Mouse (Mus musculus): ENCODE results near the gene Kcnj12. TPM values are rescaled to one million over a fixed set of nuclear protein-coding genes. Genes with fewer than 3 reads are reported as not detected.

Kcnj12 gene
- polyA plus RNA-seq (2012; rRNA removed), result 0.06 TPM in 2 replicates

- 3% methylated on average over 78 of the region's 81 CpGs for WGBS
- Histone ChIP-seq H3K4me3 (ENCODE audit: extremely low read depth, insufficient read depth, insufficient read length) (no peak within 1 kb of the TSS), H3K27ac (ENCODE audit: insufficient read depth, low read length) (no peak within 1 kb of the TSS), H3K27me3 (ENCODE audit: control insufficient read depth, insufficient read depth, low read length) (peaks cover 8% of the 10 kb centered on the region; the same call in 1 of the 2 replicates), H3K4me1 (ENCODE audit: control insufficient read depth, insufficient read depth, insufficient read length) (no peaks in the 10 kb centered on the region), H3K36me3 (ENCODE audit: control insufficient read depth, insufficient read depth, low read length) (no peaks in the 10 kb centered on the region)
- DNase-seq (ENCODE audit: low read depth in 1 of 2, low spot score in 2 of 2), result no peak
- TF ChIP-seq POLR2A (IDR thresholded peaks at IDR 0.05; ENCODE audit: low read depth, low read length) (no peak), CTCF (IDR thresholded peaks at IDR 0.05; ENCODE audit: extremely low read depth, insufficient read depth, insufficient read length, insufficient replicate concordance) (no peak)
Observed at GRCm38 (mm10) chr11:61022550-61023391, at the start of gene Kcnj12. TSS of gene Kcnj12 (plus strand) at chr11:61022564.

- Histone ChIP-seq H3K4me1 (ENCODE audit: control insufficient read depth, insufficient read depth, insufficient read length) (no peaks in the 10 kb centered on the region), H3K27me3 (ENCODE audit: control insufficient read depth, insufficient read depth, low read length) (no peaks in the 10 kb centered on the region), H3K36me3 (ENCODE audit: control insufficient read depth, insufficient read depth, low read length) (no peaks in the 10 kb centered on the region), H3K4me3 (ENCODE audit: extremely low read depth, insufficient read depth, insufficient read length) (no peak overlapping the region), H3K27ac (ENCODE audit: insufficient read depth, low read length) (no peak overlapping the region)
- TF ChIP-seq POLR2A (IDR thresholded peaks at IDR 0.05; ENCODE audit: low read depth, low read length) (no peak), CTCF (IDR thresholded peaks at IDR 0.05; ENCODE audit: extremely low read depth, insufficient read depth, insufficient read length, insufficient replicate concordance) (no peak)
- DNase-seq (ENCODE audit: low read depth in 1 of 2, low spot score in 2 of 2), result no peak
- WGBS, result 68% methylated on average over 11 of the region's 11 CpGs
Observed at GRCm38 (mm10) chr11:60975097-60975496, 47.3 kb upstream of the Kcnj12 start.

- no peaks in the 10 kb centered on the region for H3K4me1 ChIP-seq (ENCODE audit: control insufficient read depth, insufficient read depth, insufficient read length)
- WGBS, result 93% methylated on average over 2 of the region's 2 CpGs
- no peak for TF ChIP-seq CTCF (IDR thresholded peaks at IDR 0.05; ENCODE audit: extremely low read depth, insufficient read depth, insufficient read length, insufficient replicate concordance)
- no peak for TF ChIP-seq POLR2A (IDR thresholded peaks at IDR 0.05; ENCODE audit: low read depth, low read length)
- no peak overlapping the region for H3K27ac ChIP-seq (ENCODE audit: insufficient read depth, low read length)
- no peaks in the 10 kb centered on the region for H3K27me3 ChIP-seq (ENCODE audit: control insufficient read depth, insufficient read depth, low read length)
- no peaks in the 10 kb centered on the region for H3K36me3 ChIP-seq (ENCODE audit: control insufficient read depth, insufficient read depth, low read length)
- DNase-seq (ENCODE audit: low read depth in 1 of 2, low spot score in 2 of 2), result no peak
- H3K4me3 ChIP-seq (ENCODE audit: extremely low read depth, insufficient read depth, insufficient read length), result no peak overlapping the region
Observed at GRCm38 (mm10) chr11:60976234-60976633, 46.1 kb upstream of the Kcnj12 start.

DNA sequence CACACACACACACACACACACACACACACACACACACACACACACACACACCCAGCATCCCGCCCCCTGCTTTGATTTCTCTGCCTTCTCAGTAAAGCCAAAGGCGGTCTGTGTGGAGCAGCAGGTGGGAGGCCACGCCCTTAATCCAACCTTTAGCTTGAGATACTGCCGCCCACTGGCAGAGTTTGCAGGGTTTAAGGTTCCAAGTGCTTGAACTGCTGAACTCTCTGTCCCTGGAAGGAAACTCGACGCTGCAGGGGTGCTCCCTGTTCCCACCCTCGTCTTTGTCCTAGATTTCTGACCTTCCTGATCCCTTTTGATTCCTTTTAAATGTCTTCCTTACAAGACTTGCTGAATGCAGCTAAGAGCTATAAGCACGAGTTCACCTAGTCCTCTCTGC lies 45.6 kb upstream of the Kcnj12 start:
- Histone ChIP-seq H3K27ac (ENCODE audit: insufficient read depth, low read length) (no peak overlapping the region), H3K36me3 (ENCODE audit: control insufficient read depth, insufficient read depth, low read length) (no peaks in the 10 kb centered on the region), H3K4me1 (ENCODE audit: control insufficient read depth, insufficient read depth, insufficient read length) (no peaks in the 10 kb centered on the region), H3K27me3 (ENCODE audit: control insufficient read depth, insufficient read depth, low read length) (no peaks in the 10 kb centered on the region), H3K4me3 (ENCODE audit: extremely low read depth, insufficient read depth, insufficient read length) (no peak overlapping the region)
- 62% methylated on average over 8 of the region's 8 CpGs for WGBS
- TF ChIP-seq POLR2A (IDR thresholded peaks at IDR 0.05; ENCODE audit: low read depth, low read length), result no peak
- no peak for TF ChIP-seq CTCF (IDR thresholded peaks at IDR 0.05; ENCODE audit: extremely low read depth, insufficient read depth, insufficient read length, insufficient replicate concordance)
- peak in 1 of 2 experiments; percentile 11 for DNase-seq (ENCODE audit: low read depth in 1 of 2, low spot score in 2 of 2)

GRCm38 (mm10) chr11:60977153-60977552 lies 45.2 kb upstream of the Kcnj12 start:
- WGBS, result 79% methylated on average over 3 of the region's 3 CpGs

GRCm38 (mm10) chr11:60978658-60979057 lies 43.7 kb upstream of the Kcnj12 start:
- DNase-seq (ENCODE audit: low read depth in 1 of 2, low spot score in 2 of 2), result no peak
- TF ChIP-seq POLR2A (IDR thresholded peaks at IDR 0.05; ENCODE audit: low read depth, low read length), result no peak
- TF ChIP-seq CTCF (IDR thresholded peaks at IDR 0.05; ENCODE audit: extremely low read depth, insufficient read depth, insufficient read length, insufficient replicate concordance), result no peak
- H3K27me3 ChIP-seq (ENCODE audit: control insufficient read depth, insufficient read depth, low read length), result no peaks in the 10 kb centered on the region

More at GRCm38 (mm10) chr11:60977153-60977552, 45.2 kb upstream of the Kcnj12 start:
- H3K4me3 ChIP-seq (ENCODE audit: extremely low read depth, insufficient read depth, insufficient read length), result no peak overlapping the region
- H3K36me3 ChIP-seq (ENCODE audit: control insufficient read depth, insufficient read depth, low read length), result no peaks in the 10 kb centered on the region
- H3K4me1 ChIP-seq (ENCODE audit: control insufficient read depth, insufficient read depth, insufficient read length), result no peaks in the 10 kb centered on the region
- TF ChIP-seq CTCF (IDR thresholded peaks at IDR 0.05; ENCODE audit: extremely low read depth, insufficient read depth, insufficient read length, insufficient replicate concordance) (no peak), POLR2A (IDR thresholded peaks at IDR 0.05; ENCODE audit: low read depth, low read length) (no peak)
- no peak overlapping the region for H3K27ac ChIP-seq (ENCODE audit: insufficient read depth, low read length)
- no peaks in the 10 kb centered on the region for H3K27me3 ChIP-seq (ENCODE audit: control insufficient read depth, insufficient read depth, low read length)
- no peak for DNase-seq (ENCODE audit: low read depth in 1 of 2, low spot score in 2 of 2)

DNA sequence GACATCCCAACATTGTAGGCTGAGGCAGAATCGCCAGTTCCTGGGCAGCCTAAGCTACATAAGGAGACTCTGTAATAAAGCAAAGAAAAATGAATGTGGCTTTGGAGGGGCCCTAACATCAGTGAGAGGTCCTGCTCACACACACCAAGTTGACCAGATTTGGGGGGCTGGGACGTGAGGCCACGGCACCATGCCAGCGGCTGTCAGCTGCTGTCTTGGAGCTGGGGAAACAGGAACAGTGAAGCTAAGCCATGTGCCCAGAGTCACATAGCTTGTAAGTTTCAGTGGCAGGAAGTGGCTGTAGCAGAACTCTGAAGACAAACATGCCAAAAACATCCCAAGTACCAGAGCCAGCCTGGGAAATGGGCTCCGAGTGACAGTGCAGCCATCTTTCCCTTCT lies 42.6 kb upstream of the Kcnj12 start:
- H3K36me3 ChIP-seq (ENCODE audit: control insufficient read depth, insufficient read depth, low read length), result no peaks in the 10 kb centered on the region
- no peaks in the 10 kb centered on the region for H3K27me3 ChIP-seq (ENCODE audit: control insufficient read depth, insufficient read depth, low read length)
- DNase-seq (ENCODE audit: low read depth in 1 of 2, low spot score in 2 of 2), result no peak
- H3K27ac ChIP-seq (ENCODE audit: insufficient read depth, low read length), result no peak overlapping the region
- H3K4me3 ChIP-seq (ENCODE audit: extremely low read depth, insufficient read depth, insufficient read length), result no peak overlapping the region
- TF ChIP-seq CTCF (IDR thresholded peaks at IDR 0.05; ENCODE audit: extremely low read depth, insufficient read depth, insufficient read length, insufficient replicate concordance), result no peak
- TF ChIP-seq POLR2A (IDR thresholded peaks at IDR 0.05; ENCODE audit: low read depth, low read length), result no peak
- 61% methylated on average over 5 of the region's 5 CpGs for WGBS
- no peaks in the 10 kb centered on the region for H3K4me1 ChIP-seq (ENCODE audit: control insufficient read depth, insufficient read depth, insufficient read length)

More at GRCm38 (mm10) chr11:60978658-60979057, 43.7 kb upstream of the Kcnj12 start:
- 88% methylated on average over 2 of the region's 2 CpGs for WGBS
- H3K27ac ChIP-seq (ENCODE audit: insufficient read depth, low read length), result no peak overlapping the region
- no peaks in the 10 kb centered on the region for H3K36me3 ChIP-seq (ENCODE audit: control insufficient read depth, insufficient read depth, low read length)
- no peaks in the 10 kb centered on the region for H3K4me1 ChIP-seq (ENCODE audit: control insufficient read depth, insufficient read depth, insufficient read length)
- no peak overlapping the region for H3K4me3 ChIP-seq (ENCODE audit: extremely low read depth, insufficient read depth, insufficient read length)
